Mouse (Mus musculus): ENCODE data around the gene Mthfd2.
"Not testable (repeated sequence)": the region's sequence is repeated elsewhere in the genome, so short reads cannot be mapped to it uniquely, and the experiment has no call there.

The Mthfd2 gene

GRCm38 (mm10) chr6:83325525-83326393 is at the start of gene Mthfd2, which contains the start of gene Mob1a:
Mthfd2 (minus strand) TSS chr6:83325908.
Mob1a (plus strand) TSS chr6:83326016.
- CTCF ChIA-PET = interaction anchor here (0.9 kb wide), 1 partner anchor 9 kb away, joined by 3 read pairs; no protein-coding TSS in a partner anchor

DNA sequence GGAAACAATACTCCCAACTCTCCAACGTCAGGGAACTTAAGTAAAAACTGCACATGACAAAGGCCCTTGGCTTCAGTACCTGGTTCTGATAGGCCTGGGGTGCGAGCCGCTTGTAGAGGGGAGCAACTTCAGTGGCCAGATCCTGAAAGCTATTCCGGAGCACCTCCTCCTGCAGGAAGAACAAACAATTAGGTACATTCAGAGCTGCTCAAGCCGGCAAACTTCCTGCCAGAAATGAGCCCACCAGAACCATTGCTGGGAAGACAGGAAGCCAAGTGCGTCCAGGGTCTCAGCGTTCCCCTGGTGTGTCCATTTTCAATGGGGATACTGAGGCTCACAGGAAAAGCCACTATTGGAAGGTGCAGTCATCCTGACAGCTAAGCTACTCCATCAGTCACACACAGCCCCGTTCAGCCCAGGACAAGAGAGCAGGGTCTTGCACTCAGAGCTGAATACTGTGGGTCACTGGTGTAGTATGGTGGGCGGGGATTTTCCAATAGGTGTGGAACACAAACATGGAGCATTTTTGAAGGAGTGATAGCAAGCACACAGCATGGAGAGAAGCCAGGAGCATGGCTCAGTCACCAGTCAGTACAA is 48.1 kb upstream of the Mthfd2 start:
- CTCF ChIA-PET = no interaction called here

- CTCF ChIA-PET = no interaction called here
Observed at GRCm38 (mm10) chr6:83371350-83371749, 45.6 kb upstream of the Mthfd2 start.

GRCm38 (mm10) chr6:83370316-83370965 is 44.7 kb upstream of the Mthfd2 start:
- CTCF ChIA-PET = no interaction called here

- CTCF ChIA-PET = no interaction called here
Observed at GRCm38 (mm10) chr6:83363075-83363474, 37.4 kb upstream of the Mthfd2 start.

DNA sequence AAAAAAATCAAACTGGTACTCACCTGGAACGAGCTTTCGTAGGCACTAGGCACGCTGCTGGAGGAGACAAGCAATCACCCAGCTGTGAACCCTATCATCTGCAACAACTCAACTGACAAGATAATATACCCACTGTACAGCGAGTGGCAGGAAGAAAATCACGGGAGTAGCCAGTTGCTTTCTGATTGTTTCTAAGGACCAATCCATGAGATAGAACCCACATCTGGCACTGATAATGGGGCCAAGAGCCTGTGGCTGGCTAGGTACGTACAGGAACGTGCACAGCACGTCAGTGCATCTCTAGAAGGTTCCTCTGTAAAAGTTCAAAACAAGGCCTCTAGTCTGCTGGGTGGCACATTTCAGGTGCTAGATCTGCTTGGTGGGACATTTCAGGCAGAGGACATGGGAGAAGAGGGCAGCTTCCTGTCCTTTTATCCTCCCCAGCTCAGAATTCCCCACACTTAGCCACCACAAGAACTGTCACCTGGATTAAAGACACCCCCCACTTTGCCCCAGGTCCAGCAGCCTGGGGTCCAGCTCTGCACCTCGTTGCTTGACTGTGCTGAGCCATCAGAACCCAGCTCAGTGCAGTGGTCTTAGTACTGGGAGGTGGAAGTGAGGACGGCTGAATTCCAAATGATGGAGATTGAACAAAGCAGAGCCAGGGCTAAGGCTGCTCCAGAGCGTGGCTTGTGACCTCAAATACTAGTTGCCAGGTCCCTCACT is 36.0 kb upstream of the Mthfd2 start:
- CTCF ChIA-PET = interaction anchor here (0.6 kb wide), 1 partner anchor 222 kb away, joined by 4 read pairs; no protein-coding TSS in a partner anchor

GRCm38 (mm10) chr6:83357436-83357835 is 31.7 kb upstream of the Mthfd2 start:
- CTCF ChIA-PET = interaction anchor here (1.0 kb wide), 1 partner anchor 153 kb away, joined by 4 read pairs; no protein-coding TSS in a partner anchor

- CTCF ChIA-PET = interaction anchor here (0.6 to 1.0 kb wide), 4 partner anchors 31 to 228 kb away, joined by 3 to 4 read pairs (median 3); no protein-coding TSS in a partner anchor
Observed at GRCm38 (mm10) chr6:83356569-83357138, 30.9 kb upstream of the Mthfd2 start.

DNA sequence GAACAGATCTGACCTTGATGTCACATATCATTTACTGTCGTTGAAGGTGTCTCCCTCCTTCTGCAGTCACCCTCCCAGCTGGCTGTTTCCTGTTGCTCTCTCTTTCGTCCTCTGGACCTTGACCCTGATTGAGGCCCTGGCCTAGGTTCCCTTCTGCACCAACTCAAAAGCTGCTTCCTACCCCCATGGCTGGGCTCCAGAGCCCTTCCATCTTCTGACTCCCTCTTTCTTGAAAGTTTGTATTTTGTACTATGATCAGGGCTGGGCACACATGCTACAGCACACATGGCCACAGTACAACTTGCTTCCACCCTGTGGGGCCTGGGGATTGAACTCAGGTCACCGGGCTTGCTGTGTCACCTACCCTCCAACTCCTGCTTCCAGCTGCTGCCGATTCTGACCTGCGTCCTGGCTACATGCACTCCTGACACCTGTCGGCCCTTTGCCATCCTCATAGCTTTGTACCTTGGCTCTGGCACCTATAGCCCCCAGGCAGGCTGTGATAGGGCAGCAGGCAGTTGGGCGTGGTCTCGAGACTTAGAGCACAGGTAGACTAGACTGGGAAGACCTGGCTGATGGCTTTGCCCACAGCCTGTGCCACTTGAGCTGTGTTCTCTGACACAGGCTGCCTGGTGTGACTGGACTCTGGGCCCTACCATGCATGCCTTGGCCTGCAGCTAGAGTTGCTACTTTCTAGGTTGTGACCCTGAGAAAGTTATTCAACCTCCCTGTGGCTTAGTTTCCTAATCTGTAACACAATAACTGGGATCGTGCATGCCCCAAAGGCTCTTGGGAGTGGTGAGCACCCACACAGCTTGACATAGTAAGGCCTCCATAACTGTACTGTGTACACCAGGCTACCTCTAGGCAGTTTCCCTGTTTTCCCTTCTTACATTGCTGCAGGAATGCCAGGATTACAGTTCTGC is 29.4 kb upstream of the Mthfd2 start:
- CTCF ChIA-PET = interaction anchor here (0.8 kb wide), 1 partner anchor 153 kb away, joined by 5 read pairs; no protein-coding TSS in a partner anchor

DNA sequence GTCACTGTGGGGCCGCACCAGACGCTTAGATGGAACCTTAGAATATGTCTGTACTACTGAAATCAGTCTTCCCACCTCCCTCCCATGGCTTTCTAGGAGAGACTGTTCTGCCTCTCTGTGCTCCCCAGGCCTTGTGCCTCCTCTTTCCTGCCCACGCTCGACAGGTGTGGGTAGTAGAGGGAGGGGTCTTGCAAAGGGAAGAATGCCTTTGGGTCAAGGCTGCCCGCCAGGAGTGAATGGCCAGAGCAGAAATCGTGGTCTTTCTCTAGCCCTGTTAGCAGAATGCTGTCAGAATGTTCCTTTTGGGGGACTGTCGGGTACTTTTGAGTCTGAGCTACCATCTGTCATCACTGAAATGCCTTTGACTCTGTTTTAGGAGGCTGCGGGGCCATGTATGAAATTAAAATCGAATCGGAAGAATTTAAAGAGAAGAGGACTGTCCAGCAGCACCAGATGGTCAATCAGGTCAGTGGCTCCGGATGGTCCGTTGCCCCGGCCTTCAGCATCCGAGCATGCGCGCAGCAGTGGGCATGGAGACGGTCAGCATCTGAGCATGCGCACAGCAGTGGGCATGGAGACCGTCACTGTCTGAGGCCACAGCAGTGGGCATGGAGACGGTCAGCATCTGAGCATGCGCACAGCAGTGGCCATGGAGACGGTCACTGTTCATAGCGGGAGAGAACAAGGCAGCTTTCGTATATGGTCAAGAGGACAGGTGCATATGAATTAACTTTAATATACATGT is 27.1 kb upstream of the Mthfd2 start:
- CTCF ChIA-PET = no interaction called here

GRCm38 (mm10) chr6:83351490-83352160 is 25.9 kb upstream of the Mthfd2 start:
- CTCF ChIA-PET = interaction anchor here (1.1 kb wide), 1 partner anchor 162 kb away, joined by 3 read pairs; no protein-coding TSS in a partner anchor

DNA sequence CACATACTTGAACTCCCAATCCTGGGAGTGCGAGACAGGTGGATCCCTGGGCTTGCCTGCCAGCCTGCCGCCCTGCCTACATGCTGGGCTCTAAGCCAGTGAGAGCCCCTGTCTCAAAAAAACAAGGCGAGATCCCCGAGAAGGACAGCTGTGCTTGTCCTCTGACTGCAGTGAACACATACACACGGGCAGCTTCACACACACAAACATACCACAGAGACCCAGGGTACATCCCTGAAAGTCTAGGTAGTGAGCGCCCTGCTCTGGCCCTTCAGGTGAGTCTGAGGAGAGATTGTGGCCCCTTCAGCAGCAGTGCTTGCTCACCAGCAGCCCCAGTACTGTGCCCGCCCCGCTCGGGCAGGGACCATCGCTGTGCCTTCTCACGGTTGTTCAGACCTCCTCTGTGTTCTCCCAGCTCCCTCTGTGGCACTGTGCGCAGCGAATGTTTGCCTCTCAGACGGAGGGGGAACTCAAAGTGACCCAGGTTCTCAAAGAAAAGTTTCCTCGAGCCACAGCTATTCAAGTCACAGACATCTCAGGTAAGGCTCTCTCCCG is 25.2 kb upstream of the Mthfd2 start:
- CTCF ChIA-PET = interaction anchor here (0.7 to 1.5 kb wide), 3 partner anchors 24 to 163 kb away, joined by 3 read pairs; no protein-coding TSS in a partner anchor

GRCm38 (mm10) chr6:83350172-83350571 is 24.5 kb upstream of the Mthfd2 start:
- CTCF ChIA-PET = interaction anchor here (0.7 to 1.5 kb wide), 2 partner anchors 23 to 129 kb away, joined by 3 read pairs; no protein-coding TSS in a partner anchor

DNA sequence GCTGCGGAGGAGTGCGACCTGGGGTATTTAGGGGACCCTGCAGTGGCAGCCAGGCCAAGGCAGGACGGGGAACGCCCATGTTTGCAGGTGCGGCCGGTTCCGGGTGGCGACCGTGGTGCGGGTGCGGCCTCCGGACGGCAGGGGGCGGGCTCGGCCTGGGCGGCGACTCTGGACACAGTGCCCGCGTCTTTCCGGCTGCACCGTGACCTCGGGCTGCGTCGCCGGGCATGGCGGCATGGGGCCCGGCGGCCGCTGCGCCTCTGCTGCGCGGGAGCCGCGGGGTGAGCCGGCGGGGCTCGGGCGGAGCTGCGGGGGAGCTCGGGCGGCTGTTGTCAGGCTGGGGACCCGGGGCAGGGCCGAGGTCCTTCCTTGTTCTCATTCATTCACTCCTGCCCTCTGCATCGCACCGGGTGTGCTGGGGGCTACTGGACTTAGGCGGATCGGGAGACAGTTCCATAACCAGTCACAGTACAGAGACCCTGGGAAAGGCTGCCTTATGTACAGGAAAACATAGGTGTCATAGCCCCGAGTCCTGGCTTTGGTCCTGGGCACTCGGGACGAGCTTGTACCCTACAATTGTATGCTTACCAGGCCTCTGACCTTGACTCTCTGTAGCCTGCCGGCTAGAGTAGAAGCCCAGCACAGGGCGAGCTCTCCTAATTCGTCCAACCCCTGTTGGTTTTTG is 23.7 kb upstream of the Mthfd2 start:
- CTCF ChIA-PET = interaction anchor here (0.6 to 1.5 kb wide), 2 partner anchors 22 to 107 kb away, joined by 3 to 17 read pairs; no protein-coding TSS in a partner anchor

GRCm38 (mm10) chr6:83348873-83349272 is 23.2 kb upstream of the Mthfd2 start, which contains the start of gene Bola3:
Bola3 (plus strand) TSS chr6:83349147.
- CTCF ChIA-PET = no interaction called here

DNA sequence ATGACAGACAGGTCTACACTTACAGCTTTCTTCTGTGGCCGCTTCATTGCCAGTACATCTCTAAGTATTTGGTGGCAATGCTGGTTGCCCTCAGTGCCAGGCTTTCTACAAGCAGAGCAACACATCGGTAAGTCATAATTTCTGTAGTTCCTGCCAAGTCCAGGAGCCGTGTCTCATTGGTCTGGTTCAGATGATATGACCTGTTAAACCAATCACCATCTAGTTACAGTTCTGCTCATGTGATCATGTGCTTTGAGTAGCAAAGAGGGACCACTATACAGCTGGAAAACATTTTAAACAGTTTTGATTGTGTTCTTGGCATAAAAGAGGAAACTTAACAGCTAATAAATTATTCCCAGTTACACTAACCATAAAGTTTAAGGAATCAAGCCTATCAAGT is 22.2 kb upstream of the Mthfd2 start:
- CTCF ChIA-PET = no interaction called here

DNA sequence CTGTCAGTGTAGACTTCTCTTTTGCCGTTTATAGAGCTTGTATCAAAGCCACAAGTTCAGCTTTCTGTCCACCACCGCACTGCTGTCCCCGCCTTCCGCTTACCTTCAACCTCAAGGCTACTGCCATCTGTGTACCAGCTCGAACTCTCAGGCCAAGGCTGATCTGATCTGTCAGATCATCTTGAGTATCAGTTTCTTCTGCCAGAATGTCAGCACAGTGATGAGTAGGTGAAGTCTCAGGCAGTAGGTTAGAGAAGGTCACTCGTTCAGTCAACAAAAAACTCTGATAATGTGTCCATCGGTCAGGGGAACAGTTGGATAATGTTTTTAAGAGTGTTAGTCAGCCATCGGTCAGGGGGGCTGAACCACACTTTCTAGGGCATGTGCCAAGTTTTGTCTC is 19.6 kb upstream of the Mthfd2 start:
- CTCF ChIA-PET = not testable (repeated sequence)

All from spleen, embryonic (tissue).